In the genomic region with DNA sequence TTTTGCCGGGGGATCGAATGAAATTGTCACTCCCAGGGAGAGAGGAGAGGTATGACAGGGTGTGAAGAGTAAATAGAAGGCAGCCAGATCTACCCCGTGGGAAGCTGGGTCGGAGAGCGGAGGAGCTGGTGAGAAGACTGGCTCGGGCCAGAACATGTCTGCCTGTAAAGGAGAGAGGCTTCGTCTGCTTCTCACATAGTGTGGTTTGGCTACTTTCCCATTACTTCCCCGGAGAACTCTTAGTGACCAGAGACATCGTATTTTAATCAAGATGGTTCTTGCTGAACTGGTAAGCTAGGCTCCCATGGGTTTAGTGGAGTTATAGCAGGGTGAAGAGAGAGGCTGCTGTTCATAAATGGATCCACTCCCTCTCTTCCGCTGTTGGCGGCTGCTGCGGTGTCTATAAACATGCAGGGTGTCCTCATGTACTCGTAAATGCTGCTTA, we compare ENCODE assay signal across 11 mouse cellular contexts.
DNase-seq lines count a peak whose midpoint lies in the region; ATAC-seq lines count a peak whose summit lies in the region.
"Had no signal": no experiment of that assay in that cellular context is flagged by ENCODE, and none has a peak within 500 bp of the region (broad histone marks: within the 10 kb centered on the region; RNA-seq: fewer than 3 reads in every experiment).

No protein-coding gene starts in this region.

- H3K4me2 ChIP-seq in heart, embryonic 11.5 days = no peak overlapping the region
- no peak overlapping the region for H3K4me2 ChIP-seq in midbrain, embryonic 13.5 days (replicated peaks)
- no peak overlapping the region for H3K4me2 ChIP-seq in kidney, embryonic 14.5 days (replicated peaks; ENCODE audit: low read depth, low read length)
- H3K4me2 ChIP-seq: midbrain, embryonic 11.5 days had no signal

- H3K36me3 ChIP-seq in heart, embryonic 11.5 days (ENCODE audit: control insufficient read depth, insufficient read depth, low read length) = no peaks in the 10 kb centered on the region
- no peaks in the 10 kb centered on the region for H3K36me3 ChIP-seq in midbrain, embryonic 10.5 days
- no peaks in the 10 kb centered on the region for H3K36me3 ChIP-seq in midbrain, embryonic 13.5 days
- no peaks in the 10 kb centered on the region for H3K36me3 ChIP-seq in kidney, embryonic 14.5 days (ENCODE audit: control insufficient read depth, insufficient read depth, low read length)

- no peaks in the 10 kb centered on the region for H3K9me3 ChIP-seq in heart, embryonic 11.5 days (replicated peaks; ENCODE audit: control insufficient read depth, low read length)
- no peaks in the 10 kb centered on the region for H3K9me3 ChIP-seq in midbrain, embryonic 10.5 days (replicated peaks)
- H3K9me3 ChIP-seq in midbrain, embryonic 13.5 days = no peaks in the 10 kb centered on the region
- no peaks in the 10 kb centered on the region for H3K9me3 ChIP-seq in kidney, embryonic 14.5 days (ENCODE audit: control insufficient read depth, low read length)

- H3K27ac ChIP-seq in heart, embryonic 11.5 days (ENCODE audit: low read depth, low read length) = no peak overlapping the region
- H3K27ac ChIP-seq in midbrain, embryonic 10.5 days (replicated peaks) = peak overlapping the region; percentile 49
- no peak overlapping the region for H3K27ac ChIP-seq in midbrain, embryonic 13.5 days
- H3K27ac ChIP-seq in kidney, embryonic 14.5 days (ENCODE audit: low read depth, low read length) = peak overlapping the region; percentile 86

- H3K9ac ChIP-seq in heart, embryonic 11.5 days (ENCODE audit: low read depth, low read length) = no peak overlapping the region
- no peak overlapping the region for H3K9ac ChIP-seq in midbrain, embryonic 13.5 days (replicated peaks)
- H3K9ac ChIP-seq in kidney, embryonic 14.5 days (ENCODE audit: low read depth, low read length) = no peak overlapping the region

- WGBS in heart, embryonic 11.5 days (ENCODE audit: insufficient replicate concordance) = 70% methylated on average over 13 of the region's 13 CpGs
- WGBS in midbrain, embryonic 10.5 days = 91% methylated on average over 13 of the region's 13 CpGs
- 84% methylated on average over 13 of the region's 13 CpGs for WGBS in midbrain, embryonic 13.5 days
- WGBS in kidney, embryonic 14.5 days = 39% methylated on average over 13 of the region's 13 CpGs

- H3K4me1 ChIP-seq in heart, embryonic 11.5 days (ENCODE audit: control insufficient read depth, insufficient read depth, low read length) = peaks cover 2% of the 10 kb centered on the region; the same call in 1 of the 2 replicates
- peaks cover 26% of the 10 kb centered on the region for H3K4me1 ChIP-seq in midbrain, embryonic 10.5 days
- 0 out of 2 replicates have a peak, but pooled peaks cover 5% of the 10 kb centered on the region for H3K4me1 ChIP-seq in midbrain, embryonic 13.5 days (replicated peaks)
- peaks cover 3% of the 10 kb centered on the region for H3K4me1 ChIP-seq in kidney, embryonic 14.5 days (ENCODE audit: control insufficient read depth, insufficient read depth, low read length)

- DNase-seq in heart, adult 18-20 months = peak; percentile 57 to 62
- no peak for DNase-seq in midbrain, embryonic 10.5 days (ENCODE audit: low spot score)
- DNase-seq in skeletal muscle tissue, adult 2 months (ENCODE audit: low read depth, low spot score) = peak; percentile 63
- DNase-seq in yolk sac, embryonic 10.5 days (ENCODE audit: low spot score) = no peak
- DNase-seq in right cerebral cortex, postnatal 10 days (ENCODE audit: low spot score in 2 of 2) = no peak
- DNase-seq: thymus, adult 18-20 months had no signal

- H3K4me3 ChIP-seq in heart, embryonic 11.5 days (ENCODE audit: low read depth, low read length) = no peak overlapping the region
- no peak overlapping the region for H3K4me3 ChIP-seq in midbrain, embryonic 10.5 days
- no peak overlapping the region for H3K4me3 ChIP-seq in midbrain, embryonic 13.5 days (replicated peaks)
- H3K4me3 ChIP-seq in kidney, embryonic 14.5 days (ENCODE audit: low read length) = no peak overlapping the region

- ATAC-seq in heart, embryonic 11.5 days (replicated peaks; ENCODE audit: insufficient number of reproducible peaks, low FRiP score, low TSS enrichment) = no peak
- ATAC-seq in midbrain, embryonic 13.5 days = no peak
- ATAC-seq in kidney, embryonic 14.5 days (ENCODE audit: low FRiP score, low TSS enrichment) = peak; percentile 83; the same call in 1 of the 2 replicates
- ATAC-seq: CD4-positive, CD25-positive, alpha-beta regulatory T cell, adult 4 months had no signal

- H3K27me3 ChIP-seq in heart, embryonic 11.5 days (ENCODE audit: control insufficient read depth, insufficient read depth, low read length) = no peaks in the 10 kb centered on the region
- no peaks in the 10 kb centered on the region for H3K27me3 ChIP-seq in midbrain, embryonic 10.5 days (ENCODE audit: low read depth, poor library complexity, severe bottlenecking)
- no peaks in the 10 kb centered on the region for H3K27me3 ChIP-seq in midbrain, embryonic 13.5 days
- no peaks in the 10 kb centered on the region for H3K27me3 ChIP-seq in kidney, embryonic 14.5 days (ENCODE audit: control insufficient read depth, insufficient read depth, low read length)

Comparison
In these comparisons a context has a peak if more than half of its experiments do, and no peak if none do; other contexts are left out.
1. H3K27ac ChIP-seq: peak in midbrain, embryonic 10.5 days (single experiment) and kidney, embryonic 14.5 days (single experiment); none in heart, embryonic 11.5 days (single experiment) and midbrain, embryonic 13.5 days (single experiment).
2. DNase-seq: peak in heart, adult 18-20 months (2 of 2) and skeletal muscle tissue, adult 2 months (single experiment); none in midbrain, embryonic 10.5 days (single experiment), yolk sac, embryonic 10.5 days (single experiment) and right cerebral cortex, postnatal 10 days (0 of 2).